Mouse (Mus musculus) gastrocnemius, postnatal 14 days (tissue): ENCODE measurements around the gene Aox1. TPM values are rescaled to one million over a fixed set of nuclear protein-coding genes. Genes with fewer than 3 reads are reported as not detected.

Source experiments
- total RNA-seq, 2 experiments: library from RNA; stranded (reverse); gene quantifications; 2 replicates each; pipeline ENCODE4 v1.2.3; 2021

Aox1 gene
- total RNA-seq, 2 experiments from 2014 or later, result 3.6 to 4.9 TPM

Other genes with a start within 250 kb of the Aox1 start
- gene Sgo2a, start 34.0 kb upstream of the Aox1 start, total RNA-seq, result 1 to 10 TPM; 1.3 to 1.7 TPM
- 1 to 10 TPM; 3.8 to 4.5 TPM for gene Kctd18, start 11.0 kb upstream of the Aox1 start, total RNA-seq
- gene Aox3, start 83.2 kb downstream of the Aox1 start, total RNA-seq, result under 1 TPM; 0.08 to 0.29 TPM
- gene Aox4, start 180.5 kb downstream of the Aox1 start, total RNA-seq, result under 1 TPM in 1 of 2 experiments, not detected in 1; 0.14 TPM
- gene Aox2, start 248.4 kb downstream of the Aox1 start, total RNA-seq, result under 1 TPM; 0.08 to 0.13 TPM